Mouse (Mus musculus) fibroblast of lung, adult 2 months (primary cell): ENCODE data around the gene Klra1.
"Not testable (repeated sequence)": the region's sequence is repeated elsewhere in the genome, so short reads cannot be mapped to it uniquely, and the experiment has no call there.

Experiments
- DNase-seq: peaks from one replicate; pipeline ENCODE4 v3.0.0-alpha.2; 2011; ENCODE audit warnings: low read depth

Klra1 gene

DNA sequence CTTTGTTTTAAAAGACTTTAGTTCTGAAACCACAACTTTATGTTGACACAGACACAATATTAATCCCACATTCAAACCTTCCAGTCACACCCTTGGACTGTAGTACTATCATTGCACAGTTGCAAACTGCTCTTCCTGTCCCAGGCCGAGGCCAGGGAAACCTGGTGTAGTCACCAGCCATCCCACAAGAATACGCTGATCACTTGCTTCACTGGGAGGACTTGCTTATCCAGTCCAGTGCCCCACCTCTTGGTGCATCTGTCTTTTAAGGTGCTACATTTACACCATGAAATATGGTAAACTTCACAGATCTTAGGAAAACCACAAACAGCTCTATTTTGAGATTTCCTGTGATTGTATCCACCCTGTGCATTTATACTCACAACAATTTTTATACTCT, at the start of gene Klra1:
TSS of gene Klra1 (minus strand) at position 125 of the 400 bp plus-strand sequence.
- no peak for DNase-seq

GRCm38 (mm10) chr6:130429511-130429910, 42.8 kb upstream of the Klra1 start:
- no peak for DNase-seq

DNA sequence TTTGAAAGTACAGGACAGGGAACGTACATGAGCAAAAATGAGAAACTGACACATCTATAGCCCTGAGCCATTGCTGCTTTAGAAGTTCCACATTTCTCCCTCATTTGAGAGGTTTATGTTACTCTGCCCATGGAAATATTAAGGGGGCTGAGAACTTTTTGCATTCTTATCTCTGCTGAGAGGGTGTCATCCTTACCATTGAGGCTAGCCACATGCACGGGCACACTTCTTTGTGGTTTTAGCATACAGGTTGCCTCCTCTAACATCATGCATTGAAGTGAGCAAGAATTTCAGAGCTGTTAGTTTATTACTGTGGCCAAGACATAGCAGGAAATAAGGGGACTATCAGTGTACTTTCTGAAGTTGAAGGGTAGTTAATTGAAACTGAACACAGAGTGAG, 32.5 kb upstream of the Klra1 start:
- no peak for DNase-seq

GRCm38 (mm10) chr6:130404882-130405281, 18.2 kb upstream of the Klra1 start:
- no peak for DNase-seq

DNA sequence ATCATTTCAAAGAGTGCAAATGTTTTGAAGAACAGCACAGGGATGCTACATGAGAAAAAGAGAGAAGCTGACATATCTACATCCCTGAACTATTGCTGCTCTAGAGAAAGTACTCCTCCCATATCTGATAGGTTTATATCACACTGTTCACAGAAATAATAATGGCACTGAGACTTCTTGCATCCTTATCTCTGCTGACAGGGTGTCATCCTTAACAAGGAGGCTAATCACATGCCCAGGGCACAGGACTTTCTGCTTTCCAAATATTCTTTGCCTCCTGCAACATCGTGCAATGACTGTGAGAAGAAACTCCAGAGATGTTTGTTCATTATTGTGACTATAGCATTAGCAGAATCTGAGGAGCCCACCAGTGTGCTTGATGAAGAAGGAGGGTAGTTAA, 871 bp downstream of the Klra1 start:
- DNase-seq = no peak

DNA sequence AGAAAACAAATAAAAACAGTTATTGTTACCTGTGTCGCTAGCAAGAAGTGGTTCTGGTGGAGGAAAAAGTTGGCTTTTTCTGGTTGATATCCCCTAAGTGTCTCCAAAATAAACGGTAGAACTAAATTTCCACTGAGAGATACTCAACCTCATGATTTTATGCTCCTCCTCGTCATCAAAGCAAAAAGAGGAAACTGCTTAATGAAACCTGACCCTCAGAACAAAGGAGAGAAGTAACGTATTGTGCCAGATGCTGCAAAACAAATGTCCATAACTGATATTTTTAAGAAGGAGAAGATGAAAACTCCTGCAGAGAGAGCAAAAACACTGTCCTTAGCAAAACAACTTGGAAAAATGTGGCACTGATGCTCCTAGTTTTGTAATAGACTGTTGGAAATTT, 4.3 kb downstream of the Klra1 start:
- no peak for DNase-seq

DNA sequence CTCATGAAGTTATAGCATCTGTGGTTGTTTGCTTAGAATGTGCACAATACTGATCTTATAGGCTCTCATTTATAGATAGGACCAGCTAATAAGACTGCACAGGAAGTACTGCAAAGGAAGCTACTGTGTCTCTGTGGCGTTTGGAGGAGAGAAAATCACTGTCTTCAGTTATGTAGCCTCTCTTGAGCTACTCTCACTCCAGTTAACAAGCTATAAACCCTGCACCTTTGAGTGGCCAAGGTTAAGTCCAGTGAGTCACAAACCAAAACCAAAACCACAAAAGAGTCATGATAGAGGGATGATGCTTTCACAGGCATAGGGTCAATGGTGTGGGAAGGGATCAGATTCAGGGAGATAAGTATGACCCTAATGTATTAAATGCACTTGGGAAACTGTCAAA, 41.3 kb downstream of the Klra1 start:
- not testable (repeated sequence) for DNase-seq

DNA sequence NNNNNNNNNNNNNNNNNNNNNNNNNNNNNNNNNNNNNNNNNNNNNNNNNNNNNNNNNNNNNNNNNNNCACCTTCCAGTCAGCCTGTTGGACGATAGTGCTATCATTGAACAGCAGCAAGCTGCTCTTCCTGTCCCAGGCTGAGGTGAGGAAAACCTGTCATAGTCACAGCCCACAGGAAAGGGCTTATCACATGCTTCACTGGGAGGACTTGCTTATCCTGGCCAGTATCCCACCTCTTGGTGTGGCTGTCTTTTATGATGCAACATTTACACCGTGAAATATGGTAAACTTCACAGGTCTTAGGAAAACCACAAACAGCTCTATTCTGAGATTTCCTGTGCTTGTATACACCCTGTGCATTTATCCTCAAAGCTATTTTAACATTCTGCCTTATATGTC, 44.7 kb downstream of the Klra1 start:
- DNase-seq = not testable (repeated sequence)

DNA sequence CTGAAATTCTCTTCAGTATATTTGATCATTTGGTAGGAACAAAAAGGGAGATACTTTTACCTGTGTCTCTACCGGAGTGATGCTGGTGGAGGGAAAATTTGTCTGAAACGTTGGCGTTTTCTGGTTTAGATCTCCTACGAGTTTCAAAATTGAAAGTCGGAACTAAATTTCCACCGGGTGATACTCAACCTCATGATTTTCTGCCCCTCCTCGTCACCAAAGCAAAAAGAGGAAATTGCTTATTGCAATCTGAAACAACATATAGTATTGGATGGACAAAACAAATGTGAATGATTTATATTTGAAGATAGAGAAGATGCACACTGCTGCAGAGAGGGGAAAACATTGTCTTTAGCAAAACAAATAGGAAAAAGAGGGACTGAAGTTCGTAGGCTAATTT, 49.3 kb downstream of the Klra1 start, which contains the start of gene Klra3:
TSS of gene Klra3 (minus strand) at position 164 of the 400 bp plus-strand sequence.
- no peak for DNase-seq
